Mouse (Mus musculus): ENCODE measurements around the gene Lhx5. TPM values are rescaled to one million over a fixed set of nuclear protein-coding genes. Genes with fewer than 3 reads are reported as not detected.

The Lhx5 gene
- polyA plus RNA-seq (2015; fragmentation: Nextera tagmentation; extraction: Ambion mirVana) = not detected in 2 replicates

GRCm38 (mm10) chr5:120431649-120432485 is at the start of gene Lhx5:
Lhx5 (plus strand) TSS chr5:120431699.
- ATAC-seq (ENCODE audit: low read depth) = no peak
- Histone ChIP-seq H3K27ac (ENCODE audit: low read length) (no peak within 1 kb of the TSS), H3K9me3 (ENCODE audit: control insufficient read depth, low read length) (no peaks in the 10 kb centered on the region), H3K27me3 (ENCODE audit: control insufficient read depth, insufficient read depth, low read depth, low read length) (peaks cover 96% of the 10 kb centered on the region), H3K4me1 (replicated peaks; ENCODE audit: control insufficient read depth, insufficient read depth, low read length) (peaks cover 6% of the 10 kb centered on the region; the same call in 1 of the 2 replicates), H3K36me3 (ENCODE audit: control insufficient read depth, insufficient read depth, low read length) (no peaks in the 10 kb centered on the region), H3K4me2 (ENCODE audit: low read depth, low read length) (no peak within 1 kb of the TSS), H3K4me3 (ENCODE audit: low read length) (no peak within 1 kb of the TSS), H3K9ac (ENCODE audit: low read length) (no peak within 1 kb of the TSS)
- WGBS = 1% methylated on average over 69 of the region's 69 CpGs

- WGBS = 57% methylated on average over 4 of the region's 4 CpGs
- Histone ChIP-seq H3K4me2 (ENCODE audit: low read depth, low read length) (no peak overlapping the region), H3K4me3 (ENCODE audit: low read length) (no peak overlapping the region), H3K27me3 (ENCODE audit: control insufficient read depth, insufficient read depth, low read depth, low read length) (no peaks in the 10 kb centered on the region), H3K27ac (ENCODE audit: low read length) (no peak overlapping the region), H3K36me3 (ENCODE audit: control insufficient read depth, insufficient read depth, low read length) (no peaks in the 10 kb centered on the region), H3K9ac (ENCODE audit: low read length) (no peak overlapping the region), H3K9me3 (ENCODE audit: control insufficient read depth, low read length) (no peaks in the 10 kb centered on the region), H3K4me1 (replicated peaks; ENCODE audit: control insufficient read depth, insufficient read depth, low read length) (no peaks in the 10 kb centered on the region)
- ATAC-seq (ENCODE audit: low read depth) = no peak
These were observed 45.1 kb upstream of the Lhx5 start for GRCm38 (mm10) chr5:120386361-120386760.

- H3K4me1 ChIP-seq (replicated peaks; ENCODE audit: control insufficient read depth, insufficient read depth, low read length) = no peaks in the 10 kb centered on the region
- H3K36me3 ChIP-seq (ENCODE audit: control insufficient read depth, insufficient read depth, low read length) = no peaks in the 10 kb centered on the region
- H3K9me3 ChIP-seq (ENCODE audit: control insufficient read depth, low read length) = no peaks in the 10 kb centered on the region
- H3K9ac ChIP-seq (ENCODE audit: low read length) = no peak overlapping the region
- no peak overlapping the region for H3K27ac ChIP-seq (ENCODE audit: low read length)
- no peak for ATAC-seq (ENCODE audit: low read depth)
- WGBS = 56% methylated on average over 9 of the region's 9 CpGs
- no peaks in the 10 kb centered on the region; the same call in 1 of the 2 replicates for H3K27me3 ChIP-seq (ENCODE audit: control insufficient read depth, insufficient read depth, low read depth, low read length)
- no peak overlapping the region for H3K4me3 ChIP-seq (ENCODE audit: low read length)
- no peak overlapping the region for H3K4me2 ChIP-seq (ENCODE audit: low read depth, low read length)
These were observed 42.7 kb upstream of the Lhx5 start for GRCm38 (mm10) chr5:120388765-120389164.

- no peaks in the 10 kb centered on the region for H3K36me3 ChIP-seq (ENCODE audit: control insufficient read depth, insufficient read depth, low read length)
- 71% methylated on average over 2 of the region's 2 CpGs for WGBS
- H3K27me3 ChIP-seq (ENCODE audit: control insufficient read depth, insufficient read depth, low read depth, low read length) = peaks cover 5% of the 10 kb centered on the region
These were observed 41.5 kb upstream of the Lhx5 start for GRCm38 (mm10) chr5:120389973-120390372.

GRCm38 (mm10) chr5:120393871-120394667 is 37.4 kb upstream of the Lhx5 start:
- ATAC-seq (ENCODE audit: low read depth) = no peak
- Histone ChIP-seq H3K36me3 (ENCODE audit: control insufficient read depth, insufficient read depth, low read length) (no peaks in the 10 kb centered on the region), H3K9me3 (ENCODE audit: control insufficient read depth, low read length) (no peaks in the 10 kb centered on the region), H3K9ac (ENCODE audit: low read length) (no peak overlapping the region), H3K27me3 (ENCODE audit: control insufficient read depth, insufficient read depth, low read depth, low read length) (peaks cover 28% of the 10 kb centered on the region), H3K4me2 (ENCODE audit: low read depth, low read length) (no peak overlapping the region), H3K4me3 (ENCODE audit: low read length) (no peak overlapping the region), H3K27ac (ENCODE audit: low read length) (no peak overlapping the region), H3K4me1 (replicated peaks; ENCODE audit: control insufficient read depth, insufficient read depth, low read length) (no peaks in the 10 kb centered on the region)
- WGBS = 15% methylated on average over 23 of the region's 25 CpGs

More at GRCm38 (mm10) chr5:120389973-120390372, 41.5 kb upstream of the Lhx5 start:
- no peaks in the 10 kb centered on the region for H3K9me3 ChIP-seq (ENCODE audit: control insufficient read depth, low read length)
- no peak overlapping the region for H3K9ac ChIP-seq (ENCODE audit: low read length)
- no peak overlapping the region for H3K27ac ChIP-seq (ENCODE audit: low read length)
- H3K4me2 ChIP-seq (ENCODE audit: low read depth, low read length) = no peak overlapping the region
- H3K4me1 ChIP-seq (replicated peaks; ENCODE audit: control insufficient read depth, insufficient read depth, low read length) = no peaks in the 10 kb centered on the region
- H3K4me3 ChIP-seq (ENCODE audit: low read length) = no peak overlapping the region
- no peak for ATAC-seq (ENCODE audit: low read depth)

GRCm38 (mm10) chr5:120397988-120398387 is 33.5 kb upstream of the Lhx5 start:
- H3K9me3 ChIP-seq (ENCODE audit: control insufficient read depth, low read length) = no peaks in the 10 kb centered on the region
- H3K27me3 ChIP-seq (ENCODE audit: control insufficient read depth, insufficient read depth, low read depth, low read length) = peaks cover 33% of the 10 kb centered on the region
- H3K4me2 ChIP-seq (ENCODE audit: low read depth, low read length) = no peak overlapping the region
- H3K36me3 ChIP-seq (ENCODE audit: control insufficient read depth, insufficient read depth, low read length) = no peaks in the 10 kb centered on the region
- WGBS = 2% methylated on average over 13 of the region's 13 CpGs
- ATAC-seq (ENCODE audit: low read depth) = no peak
- no peak overlapping the region for H3K27ac ChIP-seq (ENCODE audit: low read length)
- no peak overlapping the region for H3K4me3 ChIP-seq (ENCODE audit: low read length)
- H3K9ac ChIP-seq (ENCODE audit: low read length) = no peak overlapping the region
- no peaks in the 10 kb centered on the region for H3K4me1 ChIP-seq (replicated peaks; ENCODE audit: control insufficient read depth, insufficient read depth, low read length)

GRCm38 (mm10) chr5:120404831-120405591 is 26.5 kb upstream of the Lhx5 start:
- Histone ChIP-seq H3K36me3 (ENCODE audit: control insufficient read depth, insufficient read depth, low read length) (no peaks in the 10 kb centered on the region), H3K27me3 (ENCODE audit: control insufficient read depth, insufficient read depth, low read depth, low read length) (peaks cover 17% of the 10 kb centered on the region)
- 62% methylated on average over 12 of the region's 12 CpGs for WGBS

GRCm38 (mm10) chr5:120408933-120409332 is 22.6 kb upstream of the Lhx5 start:
- H3K36me3 ChIP-seq (ENCODE audit: control insufficient read depth, insufficient read depth, low read length) = no peaks in the 10 kb centered on the region
- no peaks in the 10 kb centered on the region for H3K4me1 ChIP-seq (replicated peaks; ENCODE audit: control insufficient read depth, insufficient read depth, low read length)
- no peak overlapping the region for H3K4me2 ChIP-seq (ENCODE audit: low read depth, low read length)
- H3K27me3 ChIP-seq (ENCODE audit: control insufficient read depth, insufficient read depth, low read depth, low read length) = peaks cover 31% of the 10 kb centered on the region
- no peak overlapping the region for H3K9ac ChIP-seq (ENCODE audit: low read length)
- ATAC-seq (ENCODE audit: low read depth) = no peak
- no peak overlapping the region for H3K27ac ChIP-seq (ENCODE audit: low read length)
- 71% methylated on average over 14 of the region's 14 CpGs for WGBS
- no peak overlapping the region for H3K4me3 ChIP-seq (ENCODE audit: low read length)
- H3K9me3 ChIP-seq (ENCODE audit: control insufficient read depth, low read length) = 0 out of 2 replicates have a peak, but pooled peaks cover 3% of the 10 kb centered on the region

More at GRCm38 (mm10) chr5:120404831-120405591, 26.5 kb upstream of the Lhx5 start:
- H3K4me1 ChIP-seq (replicated peaks; ENCODE audit: control insufficient read depth, insufficient read depth, low read length) = no peaks in the 10 kb centered on the region
- no peaks in the 10 kb centered on the region for H3K9me3 ChIP-seq (ENCODE audit: control insufficient read depth, low read length)
- no peak overlapping the region for H3K4me2 ChIP-seq (ENCODE audit: low read depth, low read length)
- H3K27ac ChIP-seq (ENCODE audit: low read length) = no peak overlapping the region
- no peak overlapping the region for H3K4me3 ChIP-seq (ENCODE audit: low read length)
- no peak overlapping the region for H3K9ac ChIP-seq (ENCODE audit: low read length)
- ATAC-seq (ENCODE audit: low read depth) = no peak

Measured in lung, embryonic 16.5 days (tissue).